Comparison of ENCODE assay signal across 22 mouse cellular contexts in the genomic region with DNA sequence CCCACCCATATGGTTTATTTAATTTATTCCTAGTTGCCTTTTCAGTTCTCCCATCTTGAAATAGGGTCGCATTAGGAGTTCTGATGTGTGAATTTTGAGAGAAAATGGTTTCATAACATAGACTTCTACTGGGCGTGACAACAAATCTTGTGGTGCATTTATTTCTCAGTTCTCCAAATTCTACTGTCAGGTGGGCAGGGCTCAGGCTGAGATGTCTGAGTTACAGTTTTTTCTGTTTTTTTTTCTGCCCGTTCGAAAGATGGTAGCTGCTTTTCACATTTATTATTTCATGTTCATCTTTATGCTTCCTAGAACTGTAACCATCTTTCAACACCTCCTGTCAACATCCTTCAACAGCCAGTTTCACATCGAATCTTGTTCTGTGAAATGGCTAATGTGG.
DNase-seq lines count a peak whose midpoint lies in the region; ATAC-seq lines count a peak whose summit lies in the region.
"Had no signal": no experiment of that assay in that cellular context is flagged by ENCODE, and none has a peak within 500 bp of the region (broad histone marks: within the 10 kb centered on the region; RNA-seq: fewer than 3 reads in every experiment).

No protein-coding gene starts in this region.

- peak; percentile 67 for ATAC-seq in CD4-positive, CD25-positive, alpha-beta regulatory T cell, adult 4 months
- ATAC-seq in common myeloid progenitor, adult 5-6 weeks (replicated peaks; ENCODE audit: low read depth, poor library complexity, severe bottlenecking), result 0 out of 2 replicates have a peak, but pooled peaks have one; percentile 32
- ATAC-seq in monocyte, adult 5-6 weeks (replicated peaks; ENCODE audit: insufficient number of reproducible peaks, low FRiP score, low TSS enrichment, poor library complexity, severe bottlenecking), result peak; percentile 63; the same call in 1 of the 2 replicates
- ATAC-seq in hindbrain, embryonic 11.5 days (ENCODE audit: low FRiP score), result no peak
- no peak for ATAC-seq in megakaryocyte-erythroid progenitor cell, adult 5-6 weeks (replicated peaks; ENCODE audit: low FRiP score, low TSS enrichment, poor library complexity, severe bottlenecking)
- ATAC-seq: forebrain, embryonic 14.5 days had no signal

- no peak overlapping the region for H3K4me2 ChIP-seq in hindbrain, embryonic 11.5 days (replicated peaks; ENCODE audit: low read depth, low read length)
- H3K4me2 ChIP-seq: embryonic facial prominence, embryonic 15.5 days; hindbrain, embryonic 14.5 days had no signal

- 84% methylated on average over 5 of the region's 5 CpGs for WGBS in hindbrain, embryonic 11.5 days

- no peaks in the 10 kb centered on the region for H3K9me3 ChIP-seq in hindbrain, embryonic 11.5 days (ENCODE audit: control insufficient read depth, low read length)
- H3K9me3 ChIP-seq: embryonic facial prominence, embryonic 15.5 days; forebrain, embryonic 10.5 days had no signal

- H3K4me3 ChIP-seq in hindbrain, embryonic 11.5 days (ENCODE audit: low read depth, low read length), result no peak overlapping the region
- H3K4me3 ChIP-seq: embryonic facial prominence, embryonic 15.5 days; erythroblast, embryonic 14.5 days; forebrain, embryonic 10.5 days; gastrocnemius, adult 2 months had no signal

- no peaks in the 10 kb centered on the region for H3K27me3 ChIP-seq in hindbrain, embryonic 11.5 days (ENCODE audit: control insufficient read depth, insufficient read depth, low read length)
- H3K27me3 ChIP-seq: embryonic facial prominence, embryonic 15.5 days had no signal

- DNase-seq in B cell, adult 2 months, result peak; percentile 28 to 45
- DNase-seq in kidney, postnatal 36 days, result no peak
- no peak for DNase-seq in hindbrain, embryonic 11.5 days (ENCODE audit: low spot score)
- no peak for DNase-seq in adrenal gland, adult 8-10 months
- DNase-seq: adrenal gland, postnatal 25 days; cerebellum, adult 2 months; cerebellum, postnatal 10 days; embryo, embryonic 11 days; gastrocnemius, adult 2 months; gastrocnemius, postnatal 25 days; heart, adult 11 months; heart, postnatal 10 days had no signal

- H3K9ac ChIP-seq in hindbrain, embryonic 11.5 days (ENCODE audit: low read depth, low read length), result no peak overlapping the region
- H3K9ac ChIP-seq: embryonic facial prominence, embryonic 15.5 days; hindbrain, embryonic 14.5 days had no signal

- no peaks in the 10 kb centered on the region for H3K36me3 ChIP-seq in hindbrain, embryonic 11.5 days (ENCODE audit: control insufficient read depth, insufficient read depth, low read length)
- H3K36me3 ChIP-seq: embryonic facial prominence, embryonic 15.5 days; forebrain, embryonic 10.5 days; G1E had no signal

- no peaks in the 10 kb centered on the region for H3K4me1 ChIP-seq in hindbrain, embryonic 11.5 days (replicated peaks; ENCODE audit: control insufficient read depth, insufficient read depth, low read length)
- H3K4me1 ChIP-seq: embryonic facial prominence, embryonic 15.5 days; forebrain, embryonic 10.5 days had no signal

- no peak overlapping the region for H3K27ac ChIP-seq in hindbrain, embryonic 11.5 days (ENCODE audit: low read depth, low read length)
- H3K27ac ChIP-seq: embryonic facial prominence, embryonic 15.5 days; forebrain, embryonic 10.5 days; gastrocnemius, adult 2 months; hindbrain, embryonic 14.5 days had no signal

Comparison
In these comparisons a context has a peak if more than half of its experiments do, and no peak if none do; other contexts are left out.
1. DNase-seq: peak in B cell, adult 2 months (2 of 2); none in kidney, postnatal 36 days (0 of 2), hindbrain, embryonic 11.5 days (single experiment) and adrenal gland, adult 8-10 months (single experiment).
2. ATAC-seq: peak in CD4-positive, CD25-positive, alpha-beta regulatory T cell, adult 4 months (single experiment), common myeloid progenitor, adult 5-6 weeks (single experiment) and monocyte, adult 5-6 weeks (single experiment); none in hindbrain, embryonic 11.5 days (single experiment) and megakaryocyte-erythroid progenitor cell, adult 5-6 weeks (single experiment).